Mouse (Mus musculus): ENCODE measurements at regions not wholly inside any gene's neighbourhood (a gene's known extent, or its start where the extent isn't known, plus 50 kb on each side); places are given as distances from the start of the nearest gene placed in this dataset.

GRCm38 (mm10) chr2:103143985-103144384 is 70.5 kb downstream of the Apip start:
- H3K4me1 ChIP-seq (ENCODE audit: insufficient read depth): no peaks in the 10 kb centered on the region
- 62% methylated on average over 4 of the region's 4 CpGs for WGBS
- H3K9ac ChIP-seq: no peak overlapping the region
- H3K9me3 ChIP-seq (ENCODE audit: low read depth, low read length): no peaks in the 10 kb centered on the region
- H3K4me3 ChIP-seq (ENCODE audit: low read depth, low read length): no peak overlapping the region
- DNase-seq (no peak), ATAC-seq (ENCODE audit: insufficient read depth) (peak; percentile 44; the same call in 1 of the 2 replicates)
- no peaks in the 10 kb centered on the region for H3K27me3 ChIP-seq (ENCODE audit: insufficient read depth, low read length)
- no peak for TF ChIP-seq CTCF (IDR thresholded peaks at IDR 0.05; ENCODE audit: low read depth)
- peak overlapping the region; percentile 87 for H3K27ac ChIP-seq (ENCODE audit: low read depth)
- no peak overlapping the region for H3K4me2 ChIP-seq
- no peaks in the 10 kb centered on the region for H3K36me3 ChIP-seq (ENCODE audit: insufficient read depth)

DNA sequence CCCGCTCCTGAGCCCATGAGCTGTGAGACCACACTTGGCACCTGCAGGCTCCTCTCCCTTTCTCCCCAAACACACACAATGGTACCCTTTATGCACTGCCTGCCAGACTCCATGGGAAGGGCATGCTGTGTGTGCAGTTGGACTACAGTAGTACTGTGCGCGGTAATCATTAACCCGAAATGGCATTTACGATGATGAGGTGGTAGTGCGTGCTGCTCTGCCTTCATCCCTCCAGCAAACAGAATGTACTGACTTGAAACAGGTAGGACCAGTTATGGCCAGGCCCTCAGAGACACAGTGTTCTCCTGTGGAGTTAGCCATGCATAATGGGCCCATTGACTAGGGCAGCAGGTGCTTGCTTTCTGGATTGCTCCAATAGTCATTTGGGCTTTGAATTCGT is 70.9 kb downstream of the Apip start:
- ATAC-seq (ENCODE audit: insufficient read depth): peak; percentile 94
- 69% methylated on average over 7 of the region's 7 CpGs for WGBS
- H3K27me3 ChIP-seq (ENCODE audit: insufficient read depth, low read length): no peaks in the 10 kb centered on the region
- H3K4me2 ChIP-seq: no peak overlapping the region
- peak; percentile 82 for DNase-seq
- H3K9ac ChIP-seq: no peak overlapping the region
- no peak overlapping the region for H3K4me3 ChIP-seq (ENCODE audit: low read depth, low read length)
- no peaks in the 10 kb centered on the region for H3K9me3 ChIP-seq (ENCODE audit: low read depth, low read length)
- no peaks in the 10 kb centered on the region for H3K36me3 ChIP-seq (ENCODE audit: insufficient read depth)
- no peaks in the 10 kb centered on the region for H3K4me1 ChIP-seq (ENCODE audit: insufficient read depth)
- no peak for TF ChIP-seq CTCF (IDR thresholded peaks at IDR 0.05; ENCODE audit: low read depth)
- peak overlapping the region; percentile 95 for H3K27ac ChIP-seq (ENCODE audit: low read depth)

GRCm38 (mm10) chr2:103145058-103145457 is 71.6 kb downstream of the Apip start:
- no peak for TF ChIP-seq CTCF (IDR thresholded peaks at IDR 0.05; ENCODE audit: low read depth)

DNA sequence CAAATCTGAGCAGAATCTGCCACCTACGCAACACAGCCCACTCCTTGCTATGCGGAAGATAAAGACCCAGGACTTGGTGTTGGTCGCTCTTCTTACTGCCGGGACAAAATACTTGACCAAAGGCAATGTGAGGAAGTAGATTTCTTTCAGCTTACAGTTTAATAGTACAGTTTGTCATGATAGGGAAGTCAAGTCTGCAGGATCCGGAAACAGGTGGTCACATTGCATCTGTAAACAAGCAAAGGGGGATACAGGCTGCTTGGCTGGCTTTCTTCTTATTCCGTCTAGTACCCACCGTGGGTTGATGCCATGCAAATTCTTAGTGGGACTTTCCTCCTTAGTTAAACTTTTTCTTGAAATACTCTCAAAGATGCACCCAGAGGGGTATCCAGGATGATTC is 72.7 kb downstream of the Apip start:
- 80% methylated on average over 7 of the region's 7 CpGs for WGBS
- no peak overlapping the region for H3K9ac ChIP-seq

More at GRCm38 (mm10) chr2:103145058-103145457, 71.6 kb downstream of the Apip start:
- no peak for DNase-seq
- 43% methylated on average over 3 of the region's 3 CpGs for WGBS
- Histone ChIP-seq H3K4me3 (ENCODE audit: low read depth, low read length) (no peak overlapping the region), H3K9me3 (ENCODE audit: low read depth, low read length) (no peaks in the 10 kb centered on the region), H3K27ac (ENCODE audit: low read depth) (peak overlapping the region; percentile 95), H3K4me1 (ENCODE audit: insufficient read depth) (no peaks in the 10 kb centered on the region), H3K9ac (no peak overlapping the region), H3K4me2 (no peak overlapping the region), H3K27me3 (ENCODE audit: insufficient read depth, low read length) (no peaks in the 10 kb centered on the region), H3K36me3 (ENCODE audit: insufficient read depth) (no peaks in the 10 kb centered on the region)
- ATAC-seq (ENCODE audit: insufficient read depth): no peak

DNA sequence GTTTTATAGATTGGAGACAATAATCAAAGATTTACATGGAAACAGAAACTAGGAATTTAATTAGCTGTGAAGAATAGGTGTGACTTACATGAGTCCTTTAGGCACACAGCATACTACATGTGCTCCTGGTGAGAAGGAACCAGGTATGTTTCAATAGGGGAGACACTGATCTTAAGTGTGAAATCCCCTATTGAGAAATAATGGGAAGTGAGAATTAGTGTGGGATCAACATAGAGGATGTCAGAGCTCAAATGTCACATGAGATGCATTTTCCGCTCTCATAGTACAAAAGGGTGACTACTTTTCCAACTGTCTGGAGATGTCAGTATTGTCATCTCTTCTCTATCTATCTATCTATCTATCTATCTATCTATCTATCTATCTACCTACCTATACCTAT is 79.8 kb downstream of the Apip start:
- no peak overlapping the region for H3K9ac ChIP-seq
- no peaks in the 10 kb centered on the region for H3K27me3 ChIP-seq (ENCODE audit: insufficient read depth, low read length)
- no peak overlapping the region for H3K4me3 ChIP-seq (ENCODE audit: low read depth, low read length)
- H3K36me3 ChIP-seq (ENCODE audit: insufficient read depth): no peaks in the 10 kb centered on the region
- TF ChIP-seq CTCF (IDR thresholded peaks at IDR 0.05; ENCODE audit: low read depth): no peak
- 85% methylated on average over 1 of the region's 1 CpGs for WGBS
- no peaks in the 10 kb centered on the region for H3K9me3 ChIP-seq (ENCODE audit: low read depth, low read length)
- H3K4me1 ChIP-seq (ENCODE audit: insufficient read depth): no peaks in the 10 kb centered on the region
- DNase-seq (no peak), ATAC-seq (ENCODE audit: insufficient read depth) (no peak)
- H3K4me2 ChIP-seq: no peak overlapping the region
- no peak overlapping the region for H3K27ac ChIP-seq (ENCODE audit: low read depth)

More for the DNA sequence above, 72.7 kb downstream of the Apip start:
- TF ChIP-seq CTCF (IDR thresholded peaks at IDR 0.05; ENCODE audit: low read depth): no peak
- Histone ChIP-seq H3K4me1 (ENCODE audit: insufficient read depth) (no peaks in the 10 kb centered on the region), H3K4me2 (no peak overlapping the region), H3K9me3 (ENCODE audit: low read depth, low read length) (no peaks in the 10 kb centered on the region), H3K27ac (ENCODE audit: low read depth) (peak overlapping the region; percentile 95; the same call in 1 of the 2 replicates), H3K4me3 (ENCODE audit: low read depth, low read length) (no peak overlapping the region), H3K27me3 (ENCODE audit: insufficient read depth, low read length) (no peaks in the 10 kb centered on the region), H3K36me3 (ENCODE audit: insufficient read depth) (no peaks in the 10 kb centered on the region)
- ATAC-seq (ENCODE audit: insufficient read depth): no peak
- no peak for DNase-seq

- TF ChIP-seq CTCF (IDR thresholded peaks at IDR 0.05; ENCODE audit: low read depth): no peak
These were observed 94.3 kb downstream of the Apip start for GRCm38 (mm10) chr2:103167741-103168140.

DNA sequence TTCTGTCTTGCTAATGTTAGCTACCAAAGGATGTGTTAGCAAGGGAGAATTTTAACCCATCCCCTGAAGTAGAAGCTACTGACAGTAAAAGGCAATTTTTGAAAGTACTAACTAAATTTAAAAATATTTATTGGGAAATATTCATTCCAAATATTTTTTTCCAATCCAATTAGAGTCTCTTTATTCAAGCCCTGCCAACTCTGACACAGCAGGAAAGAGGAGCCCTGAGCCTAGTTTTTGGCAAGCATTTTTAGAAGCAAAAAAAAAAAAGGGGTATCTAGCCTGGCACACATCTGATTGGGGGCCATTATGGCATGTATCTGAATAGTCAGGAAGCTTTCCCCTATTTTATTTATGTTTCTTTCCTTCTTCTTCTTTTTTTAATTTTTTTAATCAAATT is 94.8 kb downstream of the Apip start:
- H3K27ac ChIP-seq (ENCODE audit: low read depth): no peak overlapping the region
- H3K9ac ChIP-seq: no peak overlapping the region
- no peaks in the 10 kb centered on the region for H3K36me3 ChIP-seq (ENCODE audit: insufficient read depth)
- ATAC-seq (ENCODE audit: insufficient read depth): no peak
- H3K4me1 ChIP-seq (ENCODE audit: insufficient read depth): no peaks in the 10 kb centered on the region
- no peak overlapping the region for H3K4me2 ChIP-seq
- H3K9me3 ChIP-seq (ENCODE audit: low read depth, low read length): no peaks in the 10 kb centered on the region
- no peak for TF ChIP-seq CTCF (IDR thresholded peaks at IDR 0.05; ENCODE audit: low read depth)
- H3K27me3 ChIP-seq (ENCODE audit: insufficient read depth, low read length): no peaks in the 10 kb centered on the region
- H3K4me3 ChIP-seq (ENCODE audit: low read depth, low read length): no peak overlapping the region
- no peak for DNase-seq

More at GRCm38 (mm10) chr2:103167741-103168140, 94.3 kb downstream of the Apip start:
- DNase-seq (no peak), ATAC-seq (ENCODE audit: insufficient read depth) (no peak)
- H3K9ac ChIP-seq: no peak overlapping the region
- H3K36me3 ChIP-seq (ENCODE audit: insufficient read depth): no peaks in the 10 kb centered on the region
- H3K4me3 ChIP-seq (ENCODE audit: low read depth, low read length): no peak overlapping the region
- no peak overlapping the region for H3K4me2 ChIP-seq
- no peak overlapping the region for H3K27ac ChIP-seq (ENCODE audit: low read depth)
- H3K4me1 ChIP-seq (ENCODE audit: insufficient read depth): no peaks in the 10 kb centered on the region
- 53% methylated on average over 2 of the region's 2 CpGs for WGBS
- H3K9me3 ChIP-seq (ENCODE audit: low read depth, low read length): no peaks in the 10 kb centered on the region
- no peaks in the 10 kb centered on the region for H3K27me3 ChIP-seq (ENCODE audit: insufficient read depth, low read length)

- no peaks in the 10 kb centered on the region for H3K27me3 ChIP-seq (ENCODE audit: insufficient read depth, low read length)
- WGBS: 69% methylated on average over 2 of the region's 2 CpGs
These were observed 103.9 kb downstream of the Apip start for GRCm38 (mm10) chr2:103177361-103177760.

More at GRCm38 (mm10) chr2:103177361-103177760, 103.9 kb downstream of the Apip start:
- Histone ChIP-seq H3K36me3 (ENCODE audit: insufficient read depth) (no peaks in the 10 kb centered on the region), H3K4me2 (no peak overlapping the region), H3K9ac (no peak overlapping the region), H3K4me1 (ENCODE audit: insufficient read depth) (no peaks in the 10 kb centered on the region), H3K4me3 (ENCODE audit: low read depth, low read length) (no peak overlapping the region), H3K27ac (ENCODE audit: low read depth) (no peak overlapping the region), H3K9me3 (ENCODE audit: low read depth, low read length) (no peaks in the 10 kb centered on the region)
- ATAC-seq (ENCODE audit: insufficient read depth) (no peak), DNase-seq (no peak)
- TF ChIP-seq CTCF (IDR thresholded peaks at IDR 0.05; ENCODE audit: low read depth): no peak

All from lung, embryonic 14.5 days (tissue).